Mouse (Mus musculus) CH12.LX (cell line): ENCODE measurements around the gene Vnn3. TPM values are rescaled to one million over a fixed set of nuclear protein-coding genes. Genes with fewer than 3 reads are reported as not detected.

Source experiments
- DNase-seq: peaks from one replicate; pipeline ENCODE4 v3.0.0-alpha.2; 2013; ENCODE audit errors: extremely low read depth
- H3K27ac ChIP-seq: 2 replicates; pipeline ENCODE4 v1.5.1; 2012; ENCODE audit warnings: low read depth, mild to moderate bottlenecking, control low read depth, moderate library complexity; ENCODE audit not compliant: insufficient read depth
- H3K27me3 ChIP-seq: replicated peaks from 2 replicates; pipeline ENCODE3; 2012; ENCODE audit warnings: inconsistent platforms
- H3K36me3 ChIP-seq, 2 experiments: replicated peaks in 1 of 2; 2 replicates each; pipeline versions ENCODE3 to v1.6.1; 2012; ENCODE audit warnings: inconsistent platforms in 1 of 2, low read length in 1 of 2, mild to moderate bottlenecking in 1 of 2, mixed read lengths in 1 of 2, moderate library complexity in 1 of 2; ENCODE audit not compliant: control insufficient read depth in 1 of 2, insufficient read depth in 1 of 2
- H3K4me1 ChIP-seq, 2 experiments: 2 replicates each; pipeline ENCODE4 v1.6.1; 2012; ENCODE audit warnings: inconsistent platforms in 1 of 2, moderate library complexity in 1 of 2; ENCODE audit not compliant: insufficient read depth in 2 of 2, control insufficient read depth in 1 of 2
- H3K4me2 ChIP-seq: 2 replicates; pipeline ENCODE4 v1.6.1; 2012; ENCODE audit warnings: low read depth, mild to moderate bottlenecking, control low read depth; ENCODE audit not compliant: poor library complexity, insufficient read depth, severe bottlenecking
- H3K4me3 ChIP-seq, 3 experiments: fragments of 150-350 bp in 1 of 3; sonication (generic) in 1 of 3; replicated peaks in 1 of 3; 2 replicates each; pipeline versions ENCODE3 to v1.5.1; 2011 to 2012; ENCODE audit warnings: low read depth in 2 of 3, low read length in 2 of 3, mild to moderate bottlenecking in 2 of 3, moderate library complexity in 2 of 3, control low read depth in 1 of 3, improper control_type of control experiment in 1 of 3, inconsistent platforms in 1 of 3, mixed read lengths in 1 of 3; ENCODE audit not compliant: poor library complexity in 1 of 3
- H3K79me2 ChIP-seq: replicated peaks from 2 replicates; pipeline ENCODE4 v1.6.1; 2012; ENCODE audit warnings: mild to moderate bottlenecking, moderate library complexity; ENCODE audit not compliant: control insufficient read depth, poor library complexity, insufficient read depth, severe bottlenecking; ENCODE audit errors: extremely low read depth
- H3K9ac ChIP-seq: 2 replicates; pipeline ENCODE4 v1.6.1; 2012; ENCODE audit warnings: low read depth, mild to moderate bottlenecking, control low read depth, moderate library complexity; ENCODE audit not compliant: insufficient read depth
- H3K9me3 ChIP-seq: replicated peaks from 2 replicates; pipeline ENCODE3; 2012; ENCODE audit warnings: low read length, inconsistent platforms, mixed read lengths
- BHLHE40 ChIP-seq: IDR thresholded peaks from 2 replicates; pipeline ENCODE4 v1.6.1; 2011; ENCODE audit warnings: mild to moderate bottlenecking, low read depth, low read length, improper control_type of control experiment
- CHD1 ChIP-seq: IDR thresholded peaks from 2 replicates; pipeline ENCODE4 v1.6.1; 2012; ENCODE audit warnings: low read depth, low read length, improper control_type of control experiment, inconsistent platforms
- CHD2 ChIP-seq: IDR thresholded peaks from 2 replicates; pipeline ENCODE4 v1.6.1; 2011; ENCODE audit warnings: low read length, improper control_type of control experiment
- ETS1 ChIP-seq: conservative IDR thresholded peaks from 2 replicates; pipeline ENCODE4 v1.6.1; 2012; ENCODE audit warnings: low read depth, mild to moderate bottlenecking, inconsistent platforms, low read length, improper control_type of control experiment, moderate library complexity
- IRF4 ChIP-seq: IDR thresholded peaks from 2 replicates; pipeline ENCODE4 v1.6.1; 2014; ENCODE audit warnings: low read depth, mild to moderate bottlenecking, inconsistent platforms, low read length, improper control_type of control experiment
- JUN ChIP-seq: IDR thresholded peaks from 2 replicates; pipeline ENCODE4 v1.6.1; 2011; ENCODE audit warnings: low read depth, mild to moderate bottlenecking, low read length, improper control_type of control experiment, moderate library complexity; ENCODE audit not compliant: insufficient read depth
- JUND ChIP-seq: conservative IDR thresholded peaks from 2 replicates; pipeline ENCODE4 v1.6.1; 2011; ENCODE audit warnings: low read depth, low read length, improper control_type of control experiment
- MAFK ChIP-seq: IDR thresholded peaks from 2 replicates; pipeline ENCODE4 v1.6.1; 2011; ENCODE audit warnings: low read length, improper control_type of control experiment; ENCODE audit not compliant: insufficient replicate concordance
- MAZ ChIP-seq: IDR thresholded peaks from 2 replicates; pipeline ENCODE4 v1.6.1; 2012; ENCODE audit warnings: low read depth, mild to moderate bottlenecking, inconsistent platforms, low read length, improper control_type of control experiment, moderate library complexity
- MEF2A ChIP-seq: IDR thresholded peaks from 2 replicates; pipeline ENCODE4 v1.6.1; 2014; ENCODE audit warnings: low read depth, mild to moderate bottlenecking, inconsistent platforms, low read length, improper control_type of control experiment, borderline replicate concordance
- POLR2A ChIP-seq: IDR thresholded peaks from 2 replicates; pipeline ENCODE4 v1.6.1; 2011; ENCODE audit warnings: low read depth, mild to moderate bottlenecking, improper control_type of control experiment, low read length
- SMC3 ChIP-seq: IDR thresholded peaks from 2 replicates; pipeline ENCODE4 v1.6.1; 2011; ENCODE audit warnings: low read depth, low read length, improper control_type of control experiment
- UBTF ChIP-seq: IDR thresholded peaks from 2 replicates; pipeline ENCODE4 v1.6.1; 2012; ENCODE audit warnings: low read depth, mild to moderate bottlenecking, inconsistent platforms, low read length, improper control_type of control experiment, moderate library complexity
- dilution Hi-C: fragments of 300-500 bp; cut with MboI; formaldehyde crosslinking; loops from 2 replicates; pipeline ENCODE4 v1.14.3; 2020; ENCODE audit warnings: low sequenced_read_pairs; ENCODE audit not compliant: extremely low pct_unique_long_range_greater_than_20kb, extremely low pct_ligation_motif_present
- in situ Hi-C: fragments of 300-500 bp; cut with MboI; formaldehyde crosslinking; loops from 3 replicates; pipeline ENCODE4 v1.14.3; 2019; ENCODE audit warnings: low sequenced_read_pairs, low pct_ligation_motif_present, low pct_unique_long_range_greater_than_20kb, mixed read lengths
- polyA plus RNA-seq: library from polyadenylated mRNA; unstranded; fragments of >175 nt; gene quantifications from 2 replicates; pipeline ENCODE4 v1.2.1, GENCODE M21; 2012; ENCODE audit warnings: low read depth; ENCODE audit not compliant: insufficient read length
- total RNA-seq, 2 experiments: library from RNA; depleted of rRNA; stranded (reverse); fragments of 300-350 nt in 1 of 2; fragments of >200 nt in 1 of 2; gene quantifications; 2 replicates each; pipeline ENCODE4 v1.2.3; 2012 to 2014

Gene Vnn3
- total and polyA plus RNA-seq, 3 experiments, result not detected

- Histone ChIP-seq H3K27me3 (no peaks in the 10 kb centered on the region), H3K9ac (no peak within 1 kb of the TSS), H3K9me3 (peaks cover 7% of the 10 kb centered on the region), H3K27ac (no peak within 1 kb of the TSS), H3K4me2 (no peak within 1 kb of the TSS), H3K79me2 (no peaks in the 10 kb centered on the region), H3K4me3 (no peak within 1 kb of the TSS), H3K36me3 (no peaks in the 10 kb centered on the region), H3K4me1 (no peaks in the 10 kb centered on the region)
- no peak for TF ChIP-seq BHLHE40
- TF ChIP-seq JUND, result no peak
- no peak for TF ChIP-seq CHD1
- no peak for TF ChIP-seq CHD2
- no peak for TF ChIP-seq MEF2A
- TF ChIP-seq IRF4, result no peak
- TF ChIP-seq MAZ, result no peak
- TF ChIP-seq UBTF, result no peak
- TF ChIP-seq MAFK, result no peak
- no peak for DNase-seq
- in situ Hi-C loops (no loop called here), dilution Hi-C loops (no loop called here)
Measured at GRCm38 (mm10) chr10:23894601-23895349, 43.5 kb downstream of the Vnn3 start, which contains the start of gene Vnn1. Gene Vnn1 (plus strand): TSS chr10:23894688.

GRCm38 (mm10) chr10:23895376-23895775 lies 44.1 kb downstream of the Vnn3 start:
- dilution Hi-C loops, result no loop called here
- TF ChIP-seq JUN (no peak), BHLHE40 (no peak), SMC3 (no peak)

GRCm38 (mm10) chr10:23901119-23901518 lies 49.9 kb downstream of the Vnn3 start:
- dilution Hi-C loops, result no loop called here
- Histone ChIP-seq H3K36me3 (no peaks in the 10 kb centered on the region), H3K9me3 (no peaks in the 10 kb centered on the region), H3K27ac (no peak overlapping the region), H3K4me3 (no peak overlapping the region), H3K9ac (no peak overlapping the region), H3K27me3 (no peaks in the 10 kb centered on the region), H3K79me2 (no peaks in the 10 kb centered on the region), H3K4me2 (no peak overlapping the region), H3K4me1 (no peaks in the 10 kb centered on the region)
- DNase-seq, result no peak
- in situ Hi-C loops, result no loop called here
- no peak for TF ChIP-seq ETS1
- TF ChIP-seq POLR2A, result no peak
- TF ChIP-seq SMC3, result no peak

More at GRCm38 (mm10) chr10:23895376-23895775, 44.1 kb downstream of the Vnn3 start:
- DNase-seq, result no peak
- Histone ChIP-seq H3K79me2 (no peaks in the 10 kb centered on the region), H3K9ac (no peak overlapping the region), H3K36me3 (no peaks in the 10 kb centered on the region), H3K9me3 (peaks cover 7% of the 10 kb centered on the region), H3K4me3 (no peak overlapping the region), H3K4me2 (no peak overlapping the region), H3K4me1 (no peaks in the 10 kb centered on the region), H3K27me3 (no peaks in the 10 kb centered on the region), H3K27ac (no peak overlapping the region)
- in situ Hi-C loops, result no loop called here
